Mouse (Mus musculus) urinary bladder, adult 18-20 months (tissue): ENCODE measurements around the gene Gm20867.
"Not testable (repeated sequence)": the region's sequence is repeated elsewhere in the genome, so short reads cannot be mapped to it uniquely, and the experiment has no call there.

Experiments used
- DNase-seq, 2 experiments: peaks; one replicate each; pipeline ENCODE4 v3.0.0; 2022; ENCODE audit warnings: low spot score in 2 of 2, mixed read lengths in 2 of 2

The Gm20867 gene

DNA sequence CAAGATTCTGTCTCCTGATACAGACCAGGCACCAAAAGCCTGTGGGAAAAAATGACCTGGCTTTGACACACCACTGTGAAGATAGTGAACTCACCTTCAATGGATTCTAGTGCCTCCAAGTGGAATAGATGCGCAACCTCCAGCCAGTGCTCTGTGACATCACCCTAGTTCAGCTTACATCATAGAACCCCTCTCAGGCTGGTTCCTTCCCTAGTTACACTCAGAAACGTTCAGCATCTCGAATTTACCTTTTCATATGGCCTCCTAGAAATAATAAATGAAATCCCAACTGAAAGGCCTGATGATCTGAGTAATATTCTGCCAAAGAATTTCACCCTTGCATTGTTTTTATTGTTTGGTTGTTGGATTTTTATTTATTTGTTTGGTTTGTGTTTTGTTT lies at the start of gene Gm20867:
Gene Gm20867 (minus strand): TSS at position 101 of the 400 bp plus-strand sequence.
- DNase-seq: not testable (repeated sequence)
